Mouse (Mus musculus) cerebellum, adult 2 months (tissue): ENCODE data around the gene Smyd3.

Experiments used
- CTCF ChIP-seq: fragments of 200-500 bp; IDR thresholded peaks from 2 replicates; pipeline ENCODE4 v1.5.1; 2011; ENCODE audit warnings: low read depth, mild to moderate bottlenecking, control low read depth, low read length, moderate library complexity, borderline replicate concordance; ENCODE audit not compliant: insufficient read depth
- POLR2A ChIP-seq: fragments of 200-500 bp; IDR thresholded peaks from 2 replicates; pipeline ENCODE4 v1.6.1; 2011; ENCODE audit warnings: low read length, control low read depth, borderline replicate concordance; ENCODE audit not compliant: insufficient read depth

DNA sequence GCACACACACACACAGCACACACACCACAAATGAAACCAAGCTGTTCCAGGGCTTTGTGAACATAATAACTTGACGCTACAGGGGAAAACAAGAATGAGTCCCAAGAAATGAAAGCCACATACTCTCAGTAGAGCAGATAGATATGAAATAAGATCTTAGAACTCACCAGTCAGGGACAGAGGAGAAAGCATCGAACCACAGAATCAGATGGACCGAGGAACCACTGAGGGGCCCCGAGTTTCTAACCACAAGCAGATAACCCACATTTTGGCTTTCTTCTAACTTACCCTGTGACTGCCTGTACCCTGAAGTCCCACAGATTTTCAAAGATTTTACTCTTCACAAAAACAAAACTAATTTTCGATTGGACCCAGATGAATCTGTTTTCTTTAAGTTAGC is 24.9 kb downstream of the Smyd3 start:
- TF ChIP-seq CTCF = no peak
- TF ChIP-seq POLR2A = no peak
